In the genomic region with DNA sequence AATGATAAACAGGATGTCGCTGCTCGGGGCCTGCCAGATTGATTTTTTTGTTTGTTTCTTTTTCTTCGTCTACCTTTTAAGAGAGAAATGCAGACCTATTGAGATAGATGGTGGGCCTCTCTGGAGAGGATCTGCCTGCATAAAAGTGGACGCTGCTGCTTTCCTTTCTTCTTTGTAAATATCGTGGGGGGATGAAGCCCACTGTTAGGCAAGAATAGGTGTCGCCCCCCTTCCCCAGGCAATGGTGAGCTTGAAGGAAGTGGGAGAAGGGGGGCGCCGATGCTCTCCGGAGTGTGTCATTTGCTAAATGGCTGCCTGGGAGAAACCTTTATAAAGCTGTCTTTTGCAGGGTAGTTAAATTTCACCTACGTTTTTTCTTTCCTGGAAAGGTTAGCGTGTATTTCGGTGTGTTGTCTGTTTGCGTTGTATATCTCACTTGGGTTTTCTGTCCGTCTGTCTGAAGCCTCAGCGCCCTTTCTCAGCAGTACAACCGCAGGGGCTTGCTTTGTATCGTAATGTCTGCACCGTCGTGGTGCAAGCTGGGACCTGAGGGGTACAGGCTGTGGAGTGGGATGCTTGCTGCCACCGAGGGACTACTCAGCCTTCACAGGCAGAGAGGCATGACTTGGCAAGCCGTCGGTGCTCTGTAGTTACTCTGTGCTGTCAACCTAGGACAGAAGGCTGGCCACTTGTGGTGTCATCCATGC, we compare ENCODE assay signal across 8 mouse cellular contexts. TPM values are rescaled to one million over a fixed set of nuclear protein-coding genes. Genes with fewer than 3 reads are reported as not detected.
DNase-seq lines count a peak whose midpoint lies in the region; ATAC-seq and TF ChIP-seq lines count a peak whose summit lies in the region.

No protein-coding gene starts in this region.

- WGBS in lung, postnatal 0 days: 0% methylated on average over 22 of the region's 22 CpGs

- TF ChIP-seq CTCF in MEL (IDR thresholded peaks at IDR 0.05 in 2 of 3, conservative IDR thresholded peaks at IDR 0.05 in 1 of 3; ENCODE audit: control insufficient read depth in 1 of 3, insufficient read depth in 1 of 3, low read depth in 2 of 3, low read length in 3 of 3, poor library complexity in 1 of 3, severe bottlenecking in 1 of 3): no peak
- TF ChIP-seq CTCF in embryonic fibroblast, embryonic 13.5 days (IDR thresholded peaks at IDR 0.05; ENCODE audit: borderline replicate concordance, insufficient read depth, low read length): no peak
- no peak for TF ChIP-seq CTCF in lung, postnatal 0 days (IDR thresholded peaks at IDR 0.05)

- no peak for TF ChIP-seq POLR2A in MEL (IDR thresholded peaks at IDR 0.05; ENCODE audit: control insufficient read depth in 1 of 2, insufficient read depth in 1 of 2, low read depth in 1 of 2, low read length in 2 of 2, poor library complexity in 1 of 2)
- no peak for TF ChIP-seq POLR2A in embryonic fibroblast, embryonic 13.5 days (IDR thresholded peaks at IDR 0.05; ENCODE audit: low read depth, low read length)

- peak overlapping the region; percentile 79 for H3K4me2 ChIP-seq in lung, postnatal 0 days (replicated peaks; ENCODE audit: low read depth, low read length)

- H3K79me2 ChIP-seq in MEL (ENCODE audit: control insufficient read depth, insufficient read depth, low read length, poor library complexity): peaks cover 58% of the 10 kb centered on the region

- TF ChIP-seq RAD21 in MEL (IDR thresholded peaks at IDR 0.05; ENCODE audit: low read depth, low read length): no peak

- H3K9me3 ChIP-seq in MEL (replicated peaks; ENCODE audit: insufficient read depth, low read length): no peaks in the 10 kb centered on the region
- H3K9me3 ChIP-seq in lung, postnatal 0 days (ENCODE audit: low read length): no peaks in the 10 kb centered on the region

- TF ChIP-seq EP300 in MEL (IDR thresholded peaks at IDR 0.05; ENCODE audit: low read depth in 1 of 2, low read length in 2 of 2): no peak
- no peak for TF ChIP-seq EP300 in lung, postnatal 0 days (IDR thresholded peaks at IDR 0.05)

- peak overlapping the region; percentile 69 to 100 for H3K4me3 ChIP-seq in MEL (ENCODE audit: control insufficient read depth in 1 of 2, insufficient read depth in 1 of 2, low read depth in 2 of 2, low read length in 2 of 2)
- peak overlapping the region; percentile 90 for H3K4me3 ChIP-seq in embryonic fibroblast, embryonic 13.5 days (ENCODE audit: insufficient read depth, low read length)
- peak overlapping the region; percentile 92 for H3K4me3 ChIP-seq in lung, postnatal 0 days (ENCODE audit: low read depth, low read length)

- ATAC-seq in inflammation-experienced regulatory T-cells, adult 6 months: peak; percentile 14
- ATAC-seq in lung, postnatal 0 days: no peak

- peak overlapping the region; percentile 94 for H3K9ac ChIP-seq in MEL (ENCODE audit: control insufficient read depth, low read depth, low read length, poor library complexity, severe bottlenecking)
- peak overlapping the region; percentile 95 for H3K9ac ChIP-seq in lung, postnatal 0 days (replicated peaks; ENCODE audit: low read depth)

- H3K36me3 ChIP-seq in MEL (ENCODE audit: control insufficient read depth in 1 of 2, insufficient read depth in 2 of 2, low read length in 2 of 2): peaks cover 0 to 27% of the 10 kb centered on the region in 2 experiments; a peak in 2 of 4 replicates
- H3K36me3 ChIP-seq in lung, postnatal 0 days (ENCODE audit: insufficient read depth, low read length): no peaks in the 10 kb centered on the region

- H3K27ac ChIP-seq in MEL (ENCODE audit: control insufficient read depth, low read depth, low read length): peak overlapping the region; percentile 52
- H3K27ac ChIP-seq in embryonic fibroblast, embryonic 13.5 days (ENCODE audit: insufficient read depth, low read length): peak overlapping the region; percentile 77
- H3K27ac ChIP-seq in lung, postnatal 0 days (ENCODE audit: low read length): peak overlapping the region; percentile 99

- no peaks in the 10 kb centered on the region for H3K27me3 ChIP-seq in MEL (ENCODE audit: control insufficient read depth in 1 of 2, insufficient read depth in 2 of 2, low read length in 2 of 2)
- H3K27me3 ChIP-seq in lung, postnatal 0 days (replicated peaks; ENCODE audit: insufficient read depth, low read length): no peaks in the 10 kb centered on the region

- H3K4me1 ChIP-seq in MEL (ENCODE audit: control insufficient read depth in 1 of 2, insufficient read depth in 2 of 2, low read length in 2 of 2): peaks cover 12 to 34% of the 10 kb centered on the region in 2 experiments
- H3K4me1 ChIP-seq in embryonic fibroblast, embryonic 13.5 days (ENCODE audit: control insufficient read depth, insufficient read depth, low read length): peaks cover 7% of the 10 kb centered on the region
- peaks cover 29% of the 10 kb centered on the region for H3K4me1 ChIP-seq in lung, postnatal 0 days (ENCODE audit: insufficient read depth, low read depth, low read length)

- DNase-seq in kidney, adult 18-20 months: peak; percentile 66
- no peak for DNase-seq in kidney, adult 8-10 months
- DNase-seq in MEL (ENCODE audit: low read depth, low spot score): peak; percentile 64
- DNase-seq in lung, postnatal 0 days (ENCODE audit: low spot score): peak; percentile 68
- peak; percentile 73 for DNase-seq in retina, postnatal 1 day
- DNase-seq in gastrocnemius, adult 8-10 months (ENCODE audit: low spot score in 2 of 2): no peak

TF ChIP-seq in MEL, 35 proteins besides CTCF, POLR2A, EP300 and RAD21:
- TF ChIP-seq TAL1 (IDR thresholded peaks at IDR 0.05; ENCODE audit: low read length) (no peak), SIN3A (IDR thresholded peaks at IDR 0.05; ENCODE audit: low read length) (peak; percentile 52), SMC3 (IDR thresholded peaks at IDR 0.05; ENCODE audit: low read depth, low read length) (no peak), E2F4 (IDR thresholded peaks at IDR 0.05; ENCODE audit: borderline replicate concordance, low read depth, low read length) (no peak), MAZ (IDR thresholded peaks at IDR 0.05; ENCODE audit: low read depth, low read length) (0 out of 2 replicates have a peak, but pooled peaks have one; percentile 31), UBTF (IDR thresholded peaks at IDR 0.05; ENCODE audit: borderline replicate concordance, insufficient read depth, low read depth, low read length) (0 out of 2 replicates have a peak, but pooled peaks have one; percentile 6), ELF1 (IDR thresholded peaks at IDR 0.05; ENCODE audit: low read depth, low read length) (no peak), JUND (IDR thresholded peaks at IDR 0.05; ENCODE audit: low read depth, low read length) (no peak), NELFE (IDR thresholded peaks at IDR 0.05; ENCODE audit: low read depth, low read length) (no peak), MXI1 (IDR thresholded peaks at IDR 0.05; ENCODE audit: low read depth, low read length) (peak; percentile 24; the same call in 1 of the 2 replicates), CHD1 (IDR thresholded peaks at IDR 0.05; ENCODE audit: low read depth, low read length) (peak; percentile 82; the same call in 1 of the 2 replicates), POLR2AphosphoS2 (IDR thresholded peaks at IDR 0.05; ENCODE audit: low read length) (no peak)

RNA-seq across cellular contexts. Expression of a gene that starts 0.9 kb away (rescaled TPM):
- 14.8 and 18.4 TPM in 2 replicates for total RNA-seq in MEL (2012; rRNA removed)
- polyA plus RNA-seq in MEL (2012; ENCODE audit: insufficient read depth in 1 of 2, insufficient read length in 2 of 2, low read depth in 1 of 2, low replicate concordance in 2 of 2, missing spikeins in 1 of 2): 10 to 100 TPM; 42.2 to 42.9 TPM
- 75.5 and 84.6 TPM in 2 replicates for polyA plus RNA-seq in embryonic fibroblast, embryonic 13.5 days (2011; ENCODE audit: insufficient read length, low read depth, missing spikeins)
- 10 to 100 TPM; 33.6 to 40.3 (median 35.2) TPM for polyA plus RNA-seq in inflammation-experienced regulatory T-cells, adult 6 months (2017; shearing (Covaris generic))
- polyA plus RNA-seq in lung, postnatal 0 days (2015; fragmentation: Nextera tagmentation; extraction: Ambion mirVana): 21.2 and 24.6 TPM in 2 replicates
- 10 to 100 TPM; 81.0 to 90.8 (median 85.9) TPM for total RNA-seq in gastrocnemius, adult 8-10 months (2022)

RNA-seq across cellular contexts. Expression of a gene that starts 56.5 kb away (rescaled TPM):
- 7.3 and 7.6 TPM in 2 replicates for total RNA-seq in MEL (2012; rRNA removed)
- polyA plus RNA-seq in MEL (2012; ENCODE audit: insufficient read depth in 1 of 2, insufficient read length in 2 of 2, low read depth in 1 of 2, low replicate concordance in 2 of 2, missing spikeins in 1 of 2): 10 to 100 TPM in 1 of 2 experiments, not detected in 1; 15.1 TPM
- 1.1 and 1.5 TPM in 2 replicates for polyA plus RNA-seq in embryonic fibroblast, embryonic 13.5 days (2011; ENCODE audit: insufficient read length, low read depth, missing spikeins)
- polyA plus RNA-seq in inflammation-experienced regulatory T-cells, adult 6 months (2017; shearing (Covaris generic)): not detected
- 2.4 and 2.5 TPM in 2 replicates for polyA plus RNA-seq in lung, postnatal 0 days (2015; fragmentation: Nextera tagmentation; extraction: Ambion mirVana)
- total RNA-seq in gastrocnemius, adult 8-10 months (2022): 100 to 1,000 TPM in 3 of 4 experiments, 10 to 100 TPM in 1; 99.5 to 130 (median 113) TPM

Comparison
In these comparisons a context has a peak if more than half of its experiments do, and no peak if none do; other contexts are left out.
1. DNase-seq: peak in kidney, adult 18-20 months (single experiment), MEL (single experiment), lung, postnatal 0 days (single experiment) and retina, postnatal 1 day (single experiment); none in kidney, adult 8-10 months (0 of 2) and gastrocnemius, adult 8-10 months (0 of 2).
2. Peak in every context shown above with its lines, with median percentiles within 50 percentile points of each other: H3K27ac ChIP-seq and H3K4me3 ChIP-seq.